Mouse (Mus musculus) granulocyte monocyte progenitor cell, adult 5-6 weeks (primary cell): ENCODE data around the gene Macrod2. TPM values are rescaled to one million over a fixed set of nuclear protein-coding genes. Genes with fewer than 3 reads are reported as not detected.

Experiments
- ATAC-seq: replicated peaks from 2 replicates; pipeline ENCODE4 v1.8.0; 2016; ENCODE audit warnings: mild to moderate bottlenecking, moderate TSS enrichment, inconsistent platforms; ENCODE audit not compliant: poor library complexity, severe bottlenecking
- total RNA-seq, 2 experiments: library from RNA; stranded (forward) in 1 of 2; stranded (reverse) in 1 of 2; fragments of 200-712, 200-1000 nt in 1 of 2; fragments of >200 nt in 1 of 2; fragmentation: Nextera tagmentation in 1 of 2; gene quantifications; 2 replicates each; pipeline ENCODE4 v1.2.3; 2014 to 2017

The Macrod2 gene
- total RNA-seq (2014; fragmentation: Nextera tagmentation) (1.6 and 3.0 TPM in 2 replicates), total RNA-seq (2017) (6.8 and 8.7 TPM in 2 replicates)

GRCm38 (mm10) chr2:140395179-140395578, at the start of gene Macrod2:
Gene Macrod2 (plus strand): TSS chr2:140395309.
- ATAC-seq: peak; percentile 93

GRCm38 (mm10) chr2:140359905-140360304, 35.2 kb upstream of the Macrod2 start:
- no peak for ATAC-seq

- ATAC-seq: no peak
Measured at GRCm38 (mm10) chr2:140364804-140365203, 30.3 kb upstream of the Macrod2 start.

GRCm38 (mm10) chr2:140389525-140389924, 5.6 kb upstream of the Macrod2 start, which contains the start of gene Sel1l2:
Gene Sel1l2 (minus strand): TSS chr2:140389706.
- ATAC-seq: peak; percentile 44; the same call in 1 of the 2 replicates

- peak; percentile 40 for ATAC-seq
Measured at GRCm38 (mm10) chr2:140395744-140396231, 679 bp downstream of the Macrod2 start.

- ATAC-seq: no peak
Measured at GRCm38 (mm10) chr2:140425844-140426243, 30.7 kb downstream of the Macrod2 start.

GRCm38 (mm10) chr2:140427283-140427682, 32.2 kb downstream of the Macrod2 start:
- ATAC-seq: peak; percentile 86

- no peak for ATAC-seq
Measured at GRCm38 (mm10) chr2:140439081-140439480, 44.0 kb downstream of the Macrod2 start.

GRCm38 (mm10) chr2:140448636-140449035, 53.5 kb downstream of the Macrod2 start:
- no peak for ATAC-seq

- no peak for ATAC-seq
Measured at GRCm38 (mm10) chr2:140475770-140476169, 80.7 kb downstream of the Macrod2 start.

- ATAC-seq: no peak
Measured at GRCm38 (mm10) chr2:140476891-140477290, 81.8 kb downstream of the Macrod2 start.

GRCm38 (mm10) chr2:140482604-140483003, 87.5 kb downstream of the Macrod2 start:
- ATAC-seq: no peak

- ATAC-seq: no peak
Measured at GRCm38 (mm10) chr2:140497688-140498087, 102.6 kb downstream of the Macrod2 start.

- ATAC-seq: no peak
Measured at GRCm38 (mm10) chr2:140500951-140501350, 105.8 kb downstream of the Macrod2 start.

GRCm38 (mm10) chr2:140521472-140521871, 126.4 kb downstream of the Macrod2 start:
- ATAC-seq: no peak

GRCm38 (mm10) chr2:140530214-140530613, 135.1 kb downstream of the Macrod2 start:
- no peak for ATAC-seq

GRCm38 (mm10) chr2:140532024-140532423, 136.9 kb downstream of the Macrod2 start:
- ATAC-seq: no peak

GRCm38 (mm10) chr2:140532859-140533519, 137.9 kb downstream of the Macrod2 start:
- no peak for ATAC-seq

GRCm38 (mm10) chr2:140533621-140534020, 138.5 kb downstream of the Macrod2 start:
- no peak for ATAC-seq

- no peak for ATAC-seq
Measured at GRCm38 (mm10) chr2:140534583-140534982, 139.5 kb downstream of the Macrod2 start.

- no peak for ATAC-seq
Measured at GRCm38 (mm10) chr2:140535832-140536571, 140.9 kb downstream of the Macrod2 start.
